ENCODE assay signal across 8 mouse cellular contexts in the genomic region with DNA sequence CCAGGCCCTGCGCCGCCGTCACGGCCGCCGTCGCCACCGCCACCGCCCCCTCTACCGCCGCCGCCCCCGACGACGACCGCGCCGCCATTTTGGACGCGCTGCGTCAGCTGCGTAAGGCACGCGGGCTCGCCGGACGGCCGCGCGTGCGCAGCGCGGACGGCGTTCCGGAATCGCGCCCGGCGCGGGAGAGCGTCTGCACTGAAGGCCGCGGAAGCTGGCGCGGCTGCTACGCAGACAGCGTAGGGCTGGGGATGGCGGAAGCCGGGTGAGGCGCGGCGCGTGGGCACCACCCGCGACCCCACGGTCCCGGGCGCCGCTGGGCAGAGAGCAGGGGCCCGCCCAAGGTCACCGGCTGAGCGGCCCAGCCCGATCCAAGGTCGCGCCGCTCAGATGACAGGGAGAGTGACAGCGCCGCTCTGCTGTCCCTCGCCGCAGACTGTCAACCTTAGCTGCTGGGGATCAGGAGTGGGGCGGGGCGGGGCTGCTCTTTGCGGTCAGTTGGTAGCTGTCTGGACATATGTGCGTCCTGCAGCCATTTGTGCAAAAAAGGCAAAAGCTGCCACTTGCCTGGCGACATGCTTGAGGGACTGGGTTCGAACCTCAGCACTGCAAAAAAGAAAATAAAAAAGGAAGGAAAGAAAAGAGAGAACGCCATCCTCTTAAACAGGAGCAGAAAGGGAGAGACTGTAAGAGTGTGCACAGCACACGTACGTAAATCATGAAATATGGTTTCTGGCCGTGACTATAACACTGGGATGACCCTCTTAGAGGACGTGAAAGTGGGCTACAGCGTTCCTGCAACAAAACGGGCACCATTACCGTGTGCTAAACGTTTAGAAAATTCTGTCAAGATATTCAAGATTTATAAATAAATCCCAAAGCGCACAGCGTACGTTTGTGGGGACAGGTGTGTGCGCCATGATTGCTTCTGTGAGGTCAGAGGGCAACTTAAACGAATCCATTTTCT. TPM values are rescaled to one million over a fixed set of nuclear protein-coding genes. Genes with fewer than 3 reads are reported as not detected.
DNase-seq lines count a peak whose midpoint lies in the region; ATAC-seq lines count a peak whose summit lies in the region.

A gene (minus strand): TSS at position 136 of the 967 bp plus-strand sequence.

- H3K36me3 ChIP-seq in hindbrain, embryonic 12.5 days = peaks cover 5% of the 10 kb centered on the region; the same call in 1 of the 2 replicates

- peaks cover 33% of the 10 kb centered on the region for H3K4me1 ChIP-seq in hindbrain, embryonic 12.5 days

- peak within 1 kb of the TSS; percentile 90 for H3K4me3 ChIP-seq in hindbrain, embryonic 12.5 days

- H3K9ac ChIP-seq in hindbrain, embryonic 12.5 days = peak within 1 kb of the TSS; percentile 99

- H3K27ac ChIP-seq in hindbrain, embryonic 12.5 days = peak within 1 kb of the TSS; percentile 98

- peak; percentile 86 for DNase-seq in R1 (ENCODE audit: low read depth, low spot score)
- DNase-seq in cerebellum, postnatal 14 days = peak; percentile 93 to 96
- peak; percentile 76 to 81 for DNase-seq in frontal cortex, postnatal 14 days (ENCODE audit: low spot score in 2 of 2)
- peak; percentile 89 to 93 for DNase-seq in layer of hippocampus, postnatal 10 days (ENCODE audit: low spot score in 2 of 2)
- DNase-seq in lung, postnatal 10 days = peak; percentile 92
- DNase-seq in ovary, postnatal 14 days (ENCODE audit: low spot score) = peak; percentile 88
- DNase-seq in thymus, postnatal 10 days (ENCODE audit: low spot score in 2 of 2) = peak; percentile 81 to 91

- 9% methylated on average over 79 of the region's 91 CpGs for WGBS in hindbrain, embryonic 12.5 days

- peak within 1 kb of the TSS; percentile 65 for H3K4me2 ChIP-seq in hindbrain, embryonic 12.5 days (replicated peaks)

- no peaks in the 10 kb centered on the region for H3K27me3 ChIP-seq in hindbrain, embryonic 12.5 days

- H3K9me3 ChIP-seq in hindbrain, embryonic 12.5 days (replicated peaks) = no peaks in the 10 kb centered on the region

- ATAC-seq in hindbrain, embryonic 12.5 days (ENCODE audit: low FRiP score) = peak; percentile 83

RNA-seq across cellular contexts. Expression of the gene that starts here (rescaled TPM):
- polyA plus RNA-seq in hindbrain, embryonic 12.5 days (2016; fragmentation: Nextera tagmentation; extraction: Ambion mirVana) = 199 and 204 TPM in 2 replicates
- total RNA-seq in layer of hippocampus, postnatal 10 days (2021) = 100 to 1,000 TPM; 473 to 520 TPM

Comparison
In these comparisons a context has a peak if more than half of its experiments do, and no peak if none do; other contexts are left out.
1. Peak in every context shown above with its lines: DNase-seq, ATAC-seq, H3K4me3 ChIP-seq and H3K27ac ChIP-seq.